Mouse (Mus musculus) A20 (cell line): Measurements from ENCODE around the gene Klhl29.
A peak's percentile ranks its signal among the peaks of the same experiment; 100 is the strongest.

Experiments
- DNase-seq: peaks from one replicate; pipeline ENCODE4 v3.0.0-alpha.2; 2011; ENCODE audit warnings: low read depth, low spot score

Gene Klhl29

GRCm38 (mm10) chr12:5301841-5302240 is 73.6 kb downstream of the Klhl29 start:
- DNase-seq, result peak; percentile 17

- DNase-seq, result no peak
Observed at GRCm38 (mm10) chr12:5296422-5296821, 79.1 kb downstream of the Klhl29 start.

- no peak for DNase-seq
Observed at GRCm38 (mm10) chr12:5292316-5292715, 83.2 kb downstream of the Klhl29 start.

GRCm38 (mm10) chr12:5285579-5285978 is 89.9 kb downstream of the Klhl29 start:
- DNase-seq, result no peak

- no peak for DNase-seq
Observed at GRCm38 (mm10) chr12:5284961-5285360, 90.5 kb downstream of the Klhl29 start.

- DNase-seq, result no peak
Observed at GRCm38 (mm10) chr12:5283654-5284053, 91.8 kb downstream of the Klhl29 start.

- no peak for DNase-seq
Observed at GRCm38 (mm10) chr12:5282611-5283010, 92.9 kb downstream of the Klhl29 start.

- no peak for DNase-seq
Observed at GRCm38 (mm10) chr12:5279873-5280272, 95.6 kb downstream of the Klhl29 start.

- DNase-seq, result no peak
Observed at GRCm38 (mm10) chr12:5277028-5277427, 98.5 kb downstream of the Klhl29 start.

GRCm38 (mm10) chr12:5275507-5275936 is 100.0 kb downstream of the Klhl29 start:
- DNase-seq, result no peak

- no peak for DNase-seq
Observed at GRCm38 (mm10) chr12:5274519-5274944, 101.0 kb downstream of the Klhl29 start.

GRCm38 (mm10) chr12:5273316-5274047 is 102.0 kb downstream of the Klhl29 start:
- no peak for DNase-seq

- DNase-seq, result no peak
Observed at GRCm38 (mm10) chr12:5270527-5270926, 105.0 kb downstream of the Klhl29 start.

- no peak for DNase-seq
Observed at GRCm38 (mm10) chr12:5269936-5270335, 105.5 kb downstream of the Klhl29 start.

- DNase-seq, result no peak
Observed at GRCm38 (mm10) chr12:5269061-5269460, 106.4 kb downstream of the Klhl29 start.

- no peak for DNase-seq
Observed at GRCm38 (mm10) chr12:5268188-5268612, 107.3 kb downstream of the Klhl29 start.

GRCm38 (mm10) chr12:5267271-5268187 is 108.0 kb downstream of the Klhl29 start:
- no peak for DNase-seq

- DNase-seq, result no peak
Observed at GRCm38 (mm10) chr12:5266773-5267172, 108.7 kb downstream of the Klhl29 start.

- DNase-seq, result no peak
Observed at GRCm38 (mm10) chr12:5261476-5261875, 114.0 kb downstream of the Klhl29 start.

- DNase-seq, result no peak
Observed at GRCm38 (mm10) chr12:5258779-5259178, 116.7 kb downstream of the Klhl29 start.

- no peak for DNase-seq
Observed at GRCm38 (mm10) chr12:5257174-5257573, 118.3 kb downstream of the Klhl29 start.

- DNase-seq, result no peak
Observed at GRCm38 (mm10) chr12:5255079-5255478, 120.4 kb downstream of the Klhl29 start.
